Mouse (Mus musculus) C2C12 (cell line): ENCODE data around the gene Pth. TPM values are rescaled to one million over a fixed set of nuclear protein-coding genes. Genes with fewer than 3 reads are reported as not detected.

Experiments
- H3K27me3 ChIP-seq: one replicate; pipeline ENCODE4 v1.6.1; 2011; ENCODE audit not compliant: control insufficient read depth, insufficient read depth, insufficient read length
- H3K36me3 ChIP-seq: one replicate; pipeline ENCODE4 v1.6.1; 2011; ENCODE audit not compliant: control insufficient read depth, insufficient read depth
- H3K4me3 ChIP-seq: one replicate; pipeline ENCODE4 v1.5.1; 2011; ENCODE audit warnings: mild to moderate bottlenecking, control low read depth; ENCODE audit not compliant: poor library complexity, insufficient read depth, severe bottlenecking
- H3K79me2 ChIP-seq: one replicate; pipeline ENCODE4 v1.6.1; 2011; ENCODE audit not compliant: control insufficient read depth, insufficient read depth
- H3K79me3 ChIP-seq: one replicate; pipeline ENCODE4 v1.6.1; 2011; ENCODE audit warnings: low read depth, control low read depth
- H3ac ChIP-seq: one replicate; pipeline ENCODE3; 2011; ENCODE audit warnings: low read depth; ENCODE audit not compliant: control insufficient read depth, insufficient read length
- CEBPB ChIP-seq: IDR thresholded peaks from one replicate; pipeline ENCODE4 v1.6.1; 2011; ENCODE audit warnings: low read depth, mild to moderate bottlenecking, control low read depth, moderate library complexity
- CTCF ChIP-seq: IDR thresholded peaks from one replicate; pipeline ENCODE4 v1.5.1; 2011; ENCODE audit not compliant: control insufficient read depth, insufficient read depth, insufficient read length
- FOSL1 ChIP-seq: IDR thresholded peaks from one replicate; pipeline ENCODE4 v1.8.0; 2011; ENCODE audit warnings: mild to moderate bottlenecking, low read length; ENCODE audit not compliant: poor library complexity, insufficient read depth, severe bottlenecking
- MAX ChIP-seq: IDR thresholded peaks from one replicate; pipeline ENCODE4 v1.6.1; 2011; ENCODE audit warnings: mild to moderate bottlenecking, control low read depth
- MYOD1 ChIP-seq: IDR thresholded peaks from one replicate; pipeline ENCODE4 v1.6.1; 2011; ENCODE audit warnings: low read depth; ENCODE audit not compliant: control insufficient read depth, insufficient read length
- MYOG ChIP-seq: IDR thresholded peaks from one replicate; pipeline ENCODE4 v1.6.1; 2011; ENCODE audit not compliant: control insufficient read depth, insufficient read length; ENCODE audit errors: extremely low read depth
- USF1 ChIP-seq: IDR thresholded peaks from one replicate; pipeline ENCODE4 v1.6.1; 2011; ENCODE audit warnings: low read depth, mild to moderate bottlenecking, control low read depth, moderate library complexity
- polyA plus RNA-seq: library from polyadenylated mRNA; unstranded; fragments of >200 nt; fragmentation: generic; extraction: Trizol; gene quantifications from one replicate; pipeline ENCODE4 v1.2.1, GENCODE M21; 2012; ENCODE audit warnings: missing spikeins

Pth gene
- polyA plus RNA-seq, 1 experiment = not detected

DNA sequence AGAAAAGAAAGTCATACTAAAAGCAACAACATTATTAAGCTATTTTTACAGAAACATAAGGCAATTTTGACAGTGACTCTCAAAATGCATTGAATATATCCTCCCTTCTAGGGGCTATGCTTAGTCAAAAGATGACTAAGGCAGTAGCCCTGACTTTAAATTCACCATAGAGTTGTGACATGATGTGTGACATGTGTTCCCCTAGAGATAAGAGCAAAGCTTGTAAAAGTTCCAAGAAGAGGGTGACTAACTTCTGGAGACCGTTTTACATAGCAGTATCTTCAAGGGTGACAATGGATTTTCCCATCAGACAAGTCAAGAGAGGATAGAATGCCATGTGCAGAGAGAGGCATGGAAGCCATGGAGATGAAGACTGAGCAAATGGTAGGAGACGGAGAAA lies 3.2 kb upstream of the Pth start:
- TF ChIP-seq CTCF = no peak
- no peak for TF ChIP-seq MYOG
- no peaks in the 10 kb centered on the region for H3K79me2 ChIP-seq
- H3K79me3 ChIP-seq = no peaks in the 10 kb centered on the region

DNA sequence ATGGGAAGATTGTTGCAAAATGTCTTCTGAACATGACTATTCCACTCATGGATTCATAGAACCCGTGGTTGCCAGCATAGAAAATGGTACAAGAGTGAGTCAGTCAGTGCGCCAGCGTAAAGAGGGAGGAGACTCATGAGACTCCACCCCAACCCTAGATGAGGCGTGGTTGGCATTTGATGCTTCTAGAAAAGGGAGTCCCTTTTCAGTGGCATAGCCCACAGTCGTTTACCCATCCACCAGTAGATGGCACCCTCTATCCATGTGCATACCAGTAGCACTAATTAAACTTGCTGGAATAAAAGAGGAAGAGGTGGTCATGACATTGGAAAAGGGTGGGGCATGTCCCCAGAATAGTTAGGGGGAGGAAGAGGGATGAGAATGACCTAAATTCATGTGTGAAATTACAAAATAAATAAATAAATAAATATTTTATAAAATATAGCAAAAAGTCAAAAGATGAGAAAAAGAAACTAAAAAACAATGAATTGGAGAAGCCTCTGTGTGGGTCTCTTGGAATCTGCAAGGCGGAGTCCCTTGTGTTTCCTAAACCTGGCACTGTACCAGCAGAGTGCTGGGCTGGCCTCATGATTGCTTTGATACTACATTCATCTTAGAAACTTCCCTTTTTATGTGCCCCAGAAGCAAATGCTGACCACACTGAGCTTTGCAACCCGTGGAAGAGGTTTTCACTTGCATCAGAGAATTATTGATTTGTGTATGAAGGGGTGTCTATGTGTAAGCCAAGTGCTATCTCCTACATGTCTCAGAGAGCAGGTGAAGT lies 10.3 kb downstream of the Pth start:
- Histone ChIP-seq H3K79me3 (no peaks in the 10 kb centered on the region), H3K79me2 (no peaks in the 10 kb centered on the region), H3K36me3 (no peaks in the 10 kb centered on the region), H3K27me3 (no peaks in the 10 kb centered on the region), H3K4me3 (no peak overlapping the region), H3ac (no peak overlapping the region)
- TF ChIP-seq CTCF (peak; percentile 42), MYOD1 (no peak)

More for the DNA sequence above, 3.2 kb upstream of the Pth start:
- Histone ChIP-seq H3ac (no peak overlapping the region), H3K36me3 (no peaks in the 10 kb centered on the region), H3K27me3 (no peaks in the 10 kb centered on the region), H3K4me3 (no peak overlapping the region)

DNA sequence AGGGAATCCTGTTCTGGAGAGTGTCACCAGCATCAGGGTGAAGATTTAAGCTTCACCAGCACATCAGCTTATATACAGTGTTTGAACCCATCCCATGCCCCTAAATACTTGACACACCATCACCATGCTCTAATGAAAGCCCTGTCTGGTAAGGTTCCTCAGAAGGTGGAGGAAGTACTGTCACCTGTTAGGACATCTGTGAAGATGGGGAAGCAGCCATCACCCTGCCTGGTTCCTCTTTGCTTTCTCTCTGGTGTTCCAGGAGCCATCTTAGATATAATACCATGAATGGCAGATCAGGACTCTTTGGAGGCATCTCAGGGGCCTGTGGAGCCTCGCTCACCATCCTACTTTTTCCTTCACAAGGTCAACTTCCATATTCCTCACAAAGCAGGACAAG lies 15.7 kb downstream of the Pth start:
- Histone ChIP-seq H3K36me3 (no peaks in the 10 kb centered on the region), H3K79me2 (peaks cover 7% of the 10 kb centered on the region), H3K4me3 (no peak overlapping the region)

DNA sequence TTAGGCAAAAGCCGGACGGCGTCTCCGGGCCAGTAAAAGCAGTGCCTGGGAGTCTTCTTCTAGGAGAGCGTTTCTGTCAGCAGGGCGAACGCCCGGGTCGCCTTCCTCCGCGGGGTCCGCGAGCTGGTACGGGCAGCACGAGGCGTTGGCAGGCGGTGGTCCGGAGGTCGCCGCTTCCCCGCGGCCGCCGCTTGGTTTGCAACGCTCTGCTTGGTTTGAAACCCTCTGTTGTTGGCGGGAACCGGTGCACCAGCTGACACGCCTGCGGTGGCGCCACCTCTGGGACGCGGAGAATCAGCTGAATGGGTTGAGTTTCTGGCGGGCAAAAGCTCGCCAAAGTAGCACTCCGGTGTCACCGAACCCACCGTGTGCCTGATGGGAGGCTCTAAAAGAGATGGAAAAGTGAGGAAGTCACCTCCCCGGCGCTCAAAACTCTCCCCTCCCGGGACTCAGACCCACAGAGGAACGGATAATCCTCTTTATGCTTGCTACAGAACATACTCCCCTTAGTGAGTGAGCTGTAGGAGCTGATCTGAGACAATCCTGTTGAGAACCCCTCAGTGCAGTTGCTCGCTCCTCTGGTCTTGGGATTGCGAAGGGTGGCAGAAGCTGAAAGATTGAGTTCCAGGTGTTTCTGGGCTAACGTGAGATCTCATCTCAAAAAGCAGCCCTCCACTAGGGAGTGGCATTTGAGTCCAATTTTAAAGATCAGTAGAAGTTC lies 18.6 kb downstream of the Pth start:
- no peaks in the 10 kb centered on the region for H3K36me3 ChIP-seq
- H3K27me3 ChIP-seq = no peaks in the 10 kb centered on the region
- peak overlapping the region; percentile 71 for H3K4me3 ChIP-seq
- H3K79me2 ChIP-seq = peaks cover 10% of the 10 kb centered on the region
- TF ChIP-seq USF1 (peak; percentile 25), CEBPB (no peak), MAX (peak; percentile 27), CTCF (peak; percentile 71)
- peaks cover 9% of the 10 kb centered on the region for H3K79me3 ChIP-seq
- peak overlapping the region; percentile 86 for H3ac ChIP-seq

More for the DNA sequence above, 15.7 kb downstream of the Pth start:
- H3K79me3 ChIP-seq = peaks cover 6% of the 10 kb centered on the region
- no peaks in the 10 kb centered on the region for H3K27me3 ChIP-seq
- no peak for TF ChIP-seq MYOD1
- TF ChIP-seq CTCF = no peak
- no peak for TF ChIP-seq USF1
- TF ChIP-seq CEBPB = no peak
- TF ChIP-seq FOSL1 = no peak
- no peak for TF ChIP-seq MAX
- no peak for TF ChIP-seq MYOG
- H3ac ChIP-seq = no peak overlapping the region

DNA sequence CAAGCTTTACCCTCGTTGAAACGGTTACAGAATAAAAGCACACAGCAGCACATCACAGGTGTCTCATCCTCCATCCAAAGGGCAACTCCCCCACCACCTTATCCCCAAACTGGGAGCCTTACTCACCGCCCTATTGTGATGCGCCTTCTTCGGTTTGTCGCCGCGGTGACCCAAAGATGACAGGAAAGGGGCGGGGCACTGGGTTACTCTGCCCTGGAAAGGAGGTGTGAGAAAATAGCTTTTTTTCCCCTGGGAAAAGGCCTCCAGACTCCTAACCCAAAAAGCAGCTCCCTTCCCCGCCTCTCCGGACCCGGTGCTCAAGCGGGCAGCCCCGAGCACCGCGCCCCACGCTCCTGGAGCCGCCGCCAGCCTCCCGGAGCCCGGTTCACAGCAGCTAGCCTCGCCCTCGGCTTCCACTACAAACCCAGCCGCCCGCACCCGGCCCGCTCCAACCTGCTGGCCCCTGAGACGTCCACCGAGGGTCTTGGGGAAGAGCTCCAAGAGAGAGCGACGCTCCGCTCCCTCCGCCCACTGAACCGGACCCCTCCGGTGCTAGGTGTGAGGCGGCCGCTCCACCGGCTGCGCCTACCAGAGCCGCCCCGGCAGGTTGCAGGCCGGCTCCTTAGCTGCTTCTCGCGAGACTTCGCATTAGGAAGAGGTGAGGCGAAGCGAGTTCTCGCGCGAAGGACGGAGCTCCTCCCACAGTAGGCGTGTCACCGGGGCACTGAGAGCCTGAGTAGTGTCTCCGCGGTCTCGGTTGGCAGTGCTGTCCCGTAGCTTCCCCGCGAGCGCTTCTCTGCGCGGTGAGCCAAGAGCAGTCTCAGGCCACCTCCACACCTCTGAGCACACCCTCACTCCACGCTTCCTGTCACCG lies 19.4 kb downstream of the Pth start, which contains the start of gene Btbd10:
TSS of gene Btbd10 (minus strand) at position 647 of the 874 bp plus-strand sequence.
- no peaks in the 10 kb centered on the region for H3K27me3 ChIP-seq
- peaks cover 9% of the 10 kb centered on the region for H3K79me3 ChIP-seq
- no peak for TF ChIP-seq MYOG
- TF ChIP-seq MAX = no peak
- no peak for TF ChIP-seq CEBPB
- TF ChIP-seq FOSL1 = no peak
- no peak for TF ChIP-seq MYOD1
- H3ac ChIP-seq = peak within 1 kb of the TSS; percentile 86
- no peaks in the 10 kb centered on the region for H3K36me3 ChIP-seq
- H3K79me2 ChIP-seq = peaks cover 10% of the 10 kb centered on the region
- peak within 1 kb of the TSS; percentile 71 for H3K4me3 ChIP-seq

DNA sequence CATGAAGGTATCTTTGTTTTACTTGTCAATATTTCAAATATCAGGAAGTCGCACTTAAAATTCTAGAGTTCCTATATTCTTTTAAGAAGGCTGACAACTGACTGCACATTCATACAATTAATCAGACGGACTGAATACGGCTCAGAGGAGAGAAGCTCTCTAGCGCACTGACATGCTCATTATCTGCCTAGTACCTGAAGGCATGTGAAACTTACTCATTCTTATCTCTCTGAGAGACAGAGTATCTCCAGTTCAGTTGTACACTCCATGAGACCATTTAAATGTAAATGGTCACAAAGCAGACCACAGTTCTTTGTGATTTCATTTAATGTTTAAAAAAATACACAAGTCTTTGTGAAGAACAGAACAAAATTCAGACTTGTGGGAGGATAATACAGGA lies 20.9 kb downstream of the Pth start:
- no peak overlapping the region for H3ac ChIP-seq
- peaks cover 10% of the 10 kb centered on the region for H3K79me2 ChIP-seq
- TF ChIP-seq MYOG (no peak), MYOD1 (no peak), MAX (no peak), USF1 (no peak), CEBPB (no peak), FOSL1 (no peak), CTCF (no peak)
- peaks cover 9% of the 10 kb centered on the region for H3K79me3 ChIP-seq
- H3K27me3 ChIP-seq = no peaks in the 10 kb centered on the region
- H3K4me3 ChIP-seq = no peak overlapping the region
- no peaks in the 10 kb centered on the region for H3K36me3 ChIP-seq
